Mouse (Mus musculus): Measurements from ENCODE around the gene Cdc42. TPM values are rescaled to one million over a fixed set of nuclear protein-coding genes. Genes with fewer than 3 reads are reported as not detected.

Cdc42 gene
- total RNA-seq, 2 experiments from 2014 or later: 352 to 369 TPM

- peak in 1 of 2 experiments; percentile 78 for DNase-seq (ENCODE audit: low spot score in 2 of 2)
- intact Hi-C loops (cut with DNase I): no loop called here
Observed at GRCm38 (mm10) chr4:137294474-137294873, 63.0 kb downstream of the Cdc42 start.

- intact Hi-C loops (cut with DNase I): no loop called here
- DNase-seq (ENCODE audit: low spot score in 2 of 2): peak in 1 of 2 experiments; percentile 50
Observed at GRCm38 (mm10) chr4:137294032-137294431, 63.5 kb downstream of the Cdc42 start.

- intact Hi-C loops (cut with DNase I): no loop called here
- DNase-seq (ENCODE audit: low spot score in 2 of 2): no peak
Observed at GRCm38 (mm10) chr4:137292625-137293024, 64.9 kb downstream of the Cdc42 start.

GRCm38 (mm10) chr4:137290250-137290649 is 67.3 kb downstream of the Cdc42 start:
- intact Hi-C loops (cut with DNase I): no loop called here
- DNase-seq (ENCODE audit: low spot score in 2 of 2): no peak

GRCm38 (mm10) chr4:137289701-137290100 is 67.8 kb downstream of the Cdc42 start:
- intact Hi-C loops (cut with DNase I): no loop called here
- peak in 1 of 2 experiments; percentile 67 for DNase-seq (ENCODE audit: low spot score in 2 of 2)

- DNase-seq (ENCODE audit: low spot score in 2 of 2): no peak
- intact Hi-C loops (cut with DNase I): loop anchor here (1.0 kb wide), 1 partner anchor 124 kb away; no protein-coding TSS in a partner anchor
Observed at GRCm38 (mm10) chr4:137287818-137288217, 69.7 kb downstream of the Cdc42 start.

- intact Hi-C loops (cut with DNase I): no loop called here
- no peak for DNase-seq (ENCODE audit: low spot score in 2 of 2)
Observed at GRCm38 (mm10) chr4:137287206-137287605, 70.3 kb downstream of the Cdc42 start.

- intact Hi-C loops (cut with DNase I): loop anchor here (1.0 kb wide), 1 partner anchor 210 kb away; no protein-coding TSS in a partner anchor
- DNase-seq (ENCODE audit: low spot score in 2 of 2): no peak
Observed at GRCm38 (mm10) chr4:137286662-137286953, 70.9 kb downstream of the Cdc42 start.

- DNase-seq (ENCODE audit: low spot score in 2 of 2): no peak
- intact Hi-C loops (cut with DNase I): loop anchor here (1.0 kb wide), 1 partner anchor 210 kb away; no protein-coding TSS in a partner anchor
Observed at GRCm38 (mm10) chr4:137285876-137286661, 71.5 kb downstream of the Cdc42 start.

GRCm38 (mm10) chr4:137283407-137283732 is 74.2 kb downstream of the Cdc42 start:
- intact Hi-C loops (cut with DNase I): no loop called here
- no peak for DNase-seq (ENCODE audit: low spot score in 2 of 2)

- intact Hi-C loops (cut with DNase I): no loop called here
- no peak for DNase-seq (ENCODE audit: low spot score in 2 of 2)
Observed at GRCm38 (mm10) chr4:137282584-137283406, 74.7 kb downstream of the Cdc42 start.

GRCm38 (mm10) chr4:137282122-137282521 is 75.4 kb downstream of the Cdc42 start:
- intact Hi-C loops (cut with DNase I): no loop called here
- no peak for DNase-seq (ENCODE audit: low spot score in 2 of 2)

GRCm38 (mm10) chr4:137281273-137281672 is 76.2 kb downstream of the Cdc42 start:
- no peak for DNase-seq (ENCODE audit: low spot score in 2 of 2)
- intact Hi-C loops (cut with DNase I): no loop called here

GRCm38 (mm10) chr4:137279346-137279745 is 78.2 kb downstream of the Cdc42 start:
- intact Hi-C loops (cut with DNase I): loop anchor here (5.0 kb wide), 1 partner anchor 37 kb away; no protein-coding TSS in a partner anchor
- DNase-seq (ENCODE audit: low spot score in 2 of 2): no peak

- DNase-seq (ENCODE audit: low spot score in 2 of 2): peak; percentile 50 to 62
- intact Hi-C loops (cut with DNase I): loop anchor here (5.0 kb wide), 1 partner anchor 36 kb away; no protein-coding TSS in a partner anchor
Observed at GRCm38 (mm10) chr4:137278144-137279040, 79.1 kb downstream of the Cdc42 start.

- no peak for DNase-seq (ENCODE audit: low spot score in 2 of 2)
Observed at GRCm38 (mm10) chr4:137277600-137278143, 79.8 kb downstream of the Cdc42 start.

GRCm38 (mm10) chr4:137277166-137277513 is 80.4 kb downstream of the Cdc42 start, which contains the start of gene Wnt4:
TSS of gene Wnt4 (plus strand) at chr4:137277489.
- intact Hi-C loops (cut with DNase I): loop anchor here (5.0 kb wide), 1 partner anchor 35 kb away; no protein-coding TSS in a partner anchor

More at GRCm38 (mm10) chr4:137277600-137278143, 79.8 kb downstream of the Cdc42 start:
- intact Hi-C loops (cut with DNase I): loop anchor here (5.0 kb wide), 1 partner anchor 35 kb away; no protein-coding TSS in a partner anchor

GRCm38 (mm10) chr4:137276443-137277165 is 80.9 kb downstream of the Cdc42 start:
- peak in 1 of 2 experiments; percentile 60 for DNase-seq (ENCODE audit: low spot score in 2 of 2)

More at GRCm38 (mm10) chr4:137277166-137277513, 80.4 kb downstream of the Cdc42 start, which contains the start of gene Wnt4:
- DNase-seq (ENCODE audit: low spot score in 2 of 2): no peak

More at GRCm38 (mm10) chr4:137276443-137277165, 80.9 kb downstream of the Cdc42 start:
- intact Hi-C loops (cut with DNase I): loop anchor here (5.0 kb wide), 1 partner anchor 34 kb away; no protein-coding TSS in a partner anchor

All from left cerebral cortex, postnatal 25 days (tissue).